Mouse (Mus musculus) gastrocnemius, postnatal 14 days (tissue): Measurements from ENCODE around the gene Kmt5c. TPM values are rescaled to one million over a fixed set of nuclear protein-coding genes. Genes with fewer than 3 reads are reported as not detected.

ENCODE experiments used
- DNase-seq: peaks from one replicate; pipeline ENCODE4 v3.0.0; 2021; ENCODE audit warnings: mixed read lengths
- intact Hi-C: fragments of 180-260 bp; cut with DNase I; formaldehyde crosslinking; loops from one replicate; pipeline ENCODE4 v1.15.1; 2025; ENCODE audit warnings: low total_unique reads
- total RNA-seq, 2 experiments: library from RNA; stranded (reverse); gene quantifications; 2 replicates each; pipeline ENCODE4 v1.2.3; 2021

Kmt5c gene
- total RNA-seq, 2 experiments from 2014 or later, result 18.9 to 19.9 TPM

DNA sequence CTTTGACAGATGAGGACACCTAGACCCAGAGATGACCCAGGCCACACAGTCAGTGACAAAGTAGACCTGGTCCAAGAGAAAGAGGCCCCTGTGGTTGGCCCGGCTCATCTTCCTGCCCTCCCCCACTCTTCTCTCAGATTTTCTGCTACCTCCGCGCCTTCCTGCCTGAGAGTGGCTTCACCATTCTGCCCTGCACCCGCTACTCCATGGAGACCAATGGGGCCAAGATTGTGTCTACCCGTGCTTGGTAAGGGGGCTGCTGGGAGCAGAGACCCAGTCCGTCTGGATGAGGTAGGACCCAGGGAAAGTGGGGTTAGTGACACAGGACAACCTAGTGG is 2.5 kb downstream of the Kmt5c start:
- intact Hi-C loops, result loop anchor here (5.0 kb wide), 1 partner anchor 40 kb away; the partner anchor contains the start of genes Il11 and Tmem190
- DNase-seq, result no peak

DNA sequence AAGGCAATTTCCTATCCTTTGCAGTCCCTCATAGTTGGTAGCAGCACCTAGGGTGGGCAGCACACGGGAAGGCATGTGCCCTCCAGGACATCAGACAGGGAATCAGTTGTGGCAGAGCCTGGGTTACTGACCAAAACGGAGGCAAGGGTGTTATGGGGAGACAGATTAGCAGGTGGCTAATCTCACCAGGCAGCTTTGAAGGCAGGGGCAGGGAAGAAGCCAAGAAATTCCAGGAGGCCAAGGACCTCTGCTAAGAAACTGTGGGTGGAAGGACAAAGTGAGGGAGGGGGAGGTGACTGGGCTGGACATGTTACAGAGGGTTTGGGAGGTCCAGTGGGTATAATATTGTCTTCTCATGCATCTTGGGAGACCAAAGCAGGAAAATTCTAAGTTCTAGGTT is 3.4 kb downstream of the Kmt5c start:
- intact Hi-C loops, result loop anchor here (5.0 kb wide), 1 partner anchor 39 kb away; the partner anchor contains the start of genes Il11 and Tmem190
- DNase-seq, result no peak

DNA sequence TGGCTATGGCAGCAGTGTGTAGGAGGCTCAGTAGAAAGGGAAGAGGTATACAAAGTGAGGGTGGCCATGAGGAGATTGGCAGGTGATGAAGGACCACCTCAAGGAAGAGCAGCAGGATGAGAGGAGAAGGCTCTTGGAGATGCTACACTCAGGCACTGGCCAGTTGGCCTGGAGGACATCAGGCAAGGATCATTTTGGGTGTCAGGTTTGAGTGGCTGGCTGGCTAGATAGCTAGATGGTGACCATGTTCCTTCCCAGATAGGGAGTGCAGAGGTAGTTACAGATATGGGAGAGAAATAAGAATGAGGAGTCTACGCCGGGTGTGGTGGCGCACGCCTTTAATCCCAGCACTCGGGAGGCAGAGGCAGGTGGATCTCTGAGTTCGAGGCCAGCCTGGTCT is 5.0 kb downstream of the Kmt5c start:
- intact Hi-C loops, result loop anchor here (5.0 kb wide), 1 partner anchor 37 kb away; the partner anchor contains the start of genes Il11 and Tmem190
- DNase-seq, result no peak

DNA sequence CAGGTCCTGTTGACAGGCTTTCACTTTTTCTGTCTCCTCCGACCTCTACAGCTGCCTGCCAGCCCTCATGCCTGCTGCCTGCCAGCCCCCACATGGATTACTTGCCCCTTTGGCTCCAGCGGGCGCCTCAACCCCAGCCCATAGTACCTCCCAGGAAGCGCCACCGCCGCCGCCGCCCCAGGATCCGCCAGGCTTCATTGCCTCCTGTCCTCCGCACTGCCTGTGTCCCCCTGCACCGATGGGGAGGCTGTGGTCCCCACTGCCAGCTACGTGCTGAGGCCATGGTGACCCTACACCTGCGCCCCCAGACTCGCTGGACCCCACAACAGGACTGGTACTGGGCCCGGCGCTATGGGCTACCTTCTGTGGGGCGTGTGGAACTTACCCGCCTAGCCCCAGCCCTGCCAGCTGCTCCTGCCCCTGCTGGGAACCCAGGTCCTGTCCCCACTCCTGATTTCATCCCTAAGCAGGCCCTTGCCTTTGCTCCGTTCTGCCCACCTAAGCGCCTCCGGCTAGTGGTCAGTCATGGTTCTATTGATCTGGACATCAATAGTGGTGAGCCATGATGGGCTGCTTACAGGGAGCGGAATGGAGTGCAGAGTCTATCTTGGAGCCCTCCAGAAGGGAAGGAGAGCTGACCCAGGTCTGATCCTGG is 6.5 kb downstream of the Kmt5c start:
- no peak for DNase-seq
- intact Hi-C loops, result no loop called here

DNA sequence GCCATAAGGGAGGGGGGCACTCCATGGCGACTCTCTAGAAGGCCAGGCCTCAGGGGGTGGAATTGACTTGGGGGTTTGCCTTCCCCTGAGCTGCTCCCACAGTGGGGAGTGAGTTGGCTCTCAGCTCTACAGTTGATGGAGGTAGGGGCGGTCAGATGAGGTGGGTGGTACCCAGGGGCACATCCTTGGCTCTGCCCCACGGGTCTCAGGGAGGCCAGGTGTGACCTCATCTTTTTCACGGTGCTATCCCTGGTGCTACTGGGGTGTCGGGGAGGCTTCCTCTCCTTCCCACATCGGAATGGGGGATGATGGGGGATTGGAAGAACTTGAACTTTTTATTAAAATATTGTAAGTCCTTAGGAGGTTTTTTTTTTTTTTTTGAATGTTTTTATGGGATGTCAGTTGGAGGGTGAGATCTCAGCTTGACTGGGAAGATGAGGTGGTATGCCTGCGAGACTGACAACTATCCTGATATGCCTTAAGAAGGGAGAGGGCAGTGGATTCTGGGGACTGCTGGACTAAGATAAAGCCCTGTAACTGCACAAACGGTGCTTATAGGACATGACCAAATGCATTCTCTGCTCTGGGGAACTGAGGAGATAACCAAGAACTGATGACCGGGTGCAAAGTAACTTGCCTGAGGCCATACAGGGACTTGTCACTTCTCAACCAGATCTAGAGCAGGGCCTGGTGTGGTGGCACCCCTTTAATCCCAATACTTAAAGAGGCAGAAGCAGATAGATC is 7.4 kb downstream of the Kmt5c start:
- no peak for DNase-seq
- intact Hi-C loops, result no loop called here

DNA sequence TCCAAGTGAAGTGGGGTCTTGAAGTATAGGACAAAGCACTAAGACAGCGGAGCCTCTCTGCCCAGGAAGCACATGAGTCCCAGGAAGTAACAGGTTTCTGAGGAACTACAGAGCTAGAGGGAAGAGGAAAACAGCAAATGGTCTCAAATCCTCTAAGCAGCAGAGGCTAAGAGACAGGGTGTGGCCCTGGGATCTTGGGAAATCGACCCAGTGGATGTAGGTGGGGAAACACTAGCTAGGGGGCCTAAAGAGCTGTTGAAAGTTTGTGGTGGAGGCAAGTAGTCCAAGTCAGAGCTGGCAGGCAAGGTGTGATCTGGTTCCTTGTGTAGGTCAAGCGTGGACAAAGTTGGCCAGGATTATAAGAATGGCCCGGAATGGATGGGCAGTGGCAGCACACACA is 8.4 kb downstream of the Kmt5c start:
- intact Hi-C loops, result no loop called here
- no peak for DNase-seq

DNA sequence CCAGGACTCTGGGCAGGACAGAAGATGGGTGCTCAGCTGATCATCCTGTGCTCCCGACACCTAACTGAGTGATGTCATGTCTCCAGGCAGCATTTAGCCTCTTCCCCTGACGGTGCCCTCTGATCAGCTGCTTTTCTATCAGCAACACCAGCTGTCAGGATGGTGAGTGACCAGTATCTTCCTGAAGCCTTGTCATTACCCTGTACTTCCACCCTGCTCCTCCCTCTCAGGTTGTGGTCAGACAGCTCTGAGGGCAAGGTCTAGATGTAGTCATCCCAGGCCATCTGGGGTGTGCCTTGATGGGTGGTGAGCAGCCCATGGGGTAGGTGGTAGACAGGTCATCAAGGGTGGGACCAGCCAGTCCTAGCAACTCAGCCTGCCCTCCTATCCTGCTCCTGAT is 9.3 kb downstream of the Kmt5c start:
- no peak for DNase-seq
- intact Hi-C loops, result no loop called here

DNA sequence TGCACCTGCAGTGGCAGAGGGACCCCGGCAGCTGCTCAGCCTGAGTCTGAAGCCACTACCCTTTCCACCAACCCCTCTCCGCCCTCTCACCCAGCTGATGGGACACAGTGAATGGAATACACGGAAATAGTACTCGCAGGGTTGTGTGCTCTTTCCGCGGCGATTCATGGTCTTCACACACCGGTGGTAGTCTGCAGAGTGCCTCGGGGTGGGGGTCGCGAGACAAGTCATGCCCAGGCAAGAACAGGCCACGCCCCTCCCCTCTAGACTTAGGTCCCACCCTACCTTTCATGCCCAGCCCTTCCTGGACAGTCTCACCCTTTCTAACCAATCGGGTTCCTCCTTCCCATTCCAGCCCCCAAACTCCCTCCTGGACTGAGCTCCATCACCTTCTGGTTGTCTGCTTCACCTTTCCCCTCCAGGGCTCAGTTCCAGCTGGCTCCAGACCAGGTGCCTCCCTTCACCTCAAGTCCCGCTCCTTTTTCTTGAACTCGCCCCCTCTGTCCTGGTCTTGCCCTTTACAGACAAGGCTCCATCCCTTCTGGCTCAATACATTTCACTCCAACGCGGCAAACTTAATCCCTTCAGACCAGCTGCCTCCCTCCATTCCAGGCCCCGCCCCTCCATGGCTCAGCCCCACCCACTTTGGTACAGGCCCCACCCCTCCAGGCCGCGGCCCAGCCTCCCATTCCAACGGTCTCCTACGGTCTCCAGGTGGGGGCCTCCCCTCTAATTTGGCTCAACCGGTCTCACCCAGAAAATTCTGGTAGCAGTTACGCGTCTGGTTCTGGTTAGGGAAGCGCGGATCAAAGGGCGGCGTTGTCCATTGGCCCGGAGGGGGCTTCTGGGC is 12.3 kb downstream of the Kmt5c start:
- DNase-seq, result no peak
- intact Hi-C loops, result no loop called here

DNA sequence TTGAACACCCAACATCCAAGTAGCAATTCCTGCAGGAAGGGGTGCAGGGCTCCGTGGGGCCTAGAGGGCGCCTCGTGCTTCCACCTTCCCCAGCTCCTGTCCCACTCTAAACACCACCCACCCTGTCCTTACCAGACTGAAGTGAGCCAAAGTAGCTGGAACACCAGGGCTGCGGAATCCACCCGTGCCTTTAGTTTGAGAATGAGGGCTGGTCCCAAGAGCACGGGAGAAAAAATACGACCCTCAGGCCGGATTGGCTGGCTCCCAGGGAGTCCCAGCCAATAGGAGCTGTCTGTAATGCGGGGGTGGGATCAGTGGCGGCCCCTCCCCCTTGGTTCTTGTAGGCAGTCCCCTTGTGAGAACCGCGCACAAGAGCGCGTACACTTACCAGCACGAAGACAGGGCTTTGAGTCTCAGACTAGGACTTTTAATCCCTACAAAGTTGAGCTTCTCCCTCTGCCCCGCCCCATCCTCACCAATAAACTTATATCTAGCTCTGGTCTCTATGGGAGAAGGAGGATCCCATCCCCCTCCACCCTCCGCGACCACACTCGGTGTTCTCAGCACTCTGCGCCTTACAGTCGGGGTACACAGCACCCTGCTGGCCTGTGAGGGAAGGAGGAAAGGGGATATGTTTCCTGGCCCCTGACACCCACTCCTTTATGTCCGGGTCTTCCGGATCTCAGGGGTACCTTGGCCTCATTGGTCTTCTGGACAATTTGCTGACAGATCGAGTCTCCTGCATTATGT is 13.1 kb downstream of the Kmt5c start, which contains the start of gene Cox6b2:
Gene Cox6b2 (minus strand): TSS at position 274 of the 750 bp plus-strand sequence.
- intact Hi-C loops, result no loop called here
- DNase-seq, result peak; percentile 68

DNA sequence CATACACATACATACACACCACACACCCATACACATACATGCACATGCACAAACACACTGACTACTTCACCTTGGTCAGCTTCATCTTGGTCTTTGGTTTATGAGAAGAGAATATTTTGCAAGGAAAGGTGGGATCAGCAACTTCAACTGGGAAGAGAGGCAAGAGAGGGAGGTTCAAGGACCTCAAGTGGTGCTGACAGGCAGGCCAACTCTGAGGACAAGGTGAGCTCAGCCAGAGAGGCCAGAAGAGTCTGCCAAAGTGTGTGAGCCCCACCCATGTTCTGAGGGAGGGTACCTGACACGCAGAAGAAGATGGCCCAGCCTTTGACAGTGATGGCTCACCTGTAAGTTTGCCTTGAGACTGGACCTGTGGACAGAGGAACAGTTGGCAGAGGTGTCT is 19.8 kb downstream of the Kmt5c start:
- no peak for DNase-seq
- intact Hi-C loops, result no loop called here

DNA sequence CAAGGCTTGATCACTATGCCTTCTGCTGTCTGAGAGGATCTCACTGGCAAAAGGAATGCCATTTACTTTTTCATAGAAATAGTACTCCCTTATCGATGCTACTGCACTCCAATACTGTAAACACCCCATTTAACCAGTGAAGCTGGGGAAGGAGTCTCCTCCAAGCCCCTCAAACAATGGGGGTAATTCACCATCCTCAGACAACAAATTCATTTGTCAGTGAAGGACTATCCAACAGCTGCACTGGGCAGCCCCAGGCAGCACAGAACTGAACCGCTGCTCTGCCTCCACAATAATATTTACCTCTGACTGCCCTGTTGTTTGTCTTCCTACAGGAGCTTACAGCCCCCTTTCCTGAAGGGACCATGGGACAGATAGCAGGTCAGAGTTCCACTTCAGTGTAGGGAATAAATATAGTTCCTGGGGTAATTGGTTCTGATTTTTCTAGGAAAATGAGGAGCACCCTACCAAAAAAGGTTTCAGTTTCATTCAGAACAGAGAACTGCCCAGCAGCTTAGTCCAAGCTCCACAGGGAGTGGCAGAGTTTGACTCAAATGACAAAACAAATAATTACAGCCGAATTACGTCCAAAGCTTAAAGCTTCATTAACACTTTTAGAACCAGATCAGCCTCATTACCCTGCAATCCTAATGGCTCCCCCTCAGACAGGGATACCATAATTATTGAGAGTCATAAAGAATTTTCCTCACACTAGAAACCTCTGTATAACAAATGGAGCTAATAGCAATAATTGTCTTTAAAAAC is 25.2 kb downstream of the Kmt5c start:
- DNase-seq, result no peak
- intact Hi-C loops, result no loop called here

DNA sequence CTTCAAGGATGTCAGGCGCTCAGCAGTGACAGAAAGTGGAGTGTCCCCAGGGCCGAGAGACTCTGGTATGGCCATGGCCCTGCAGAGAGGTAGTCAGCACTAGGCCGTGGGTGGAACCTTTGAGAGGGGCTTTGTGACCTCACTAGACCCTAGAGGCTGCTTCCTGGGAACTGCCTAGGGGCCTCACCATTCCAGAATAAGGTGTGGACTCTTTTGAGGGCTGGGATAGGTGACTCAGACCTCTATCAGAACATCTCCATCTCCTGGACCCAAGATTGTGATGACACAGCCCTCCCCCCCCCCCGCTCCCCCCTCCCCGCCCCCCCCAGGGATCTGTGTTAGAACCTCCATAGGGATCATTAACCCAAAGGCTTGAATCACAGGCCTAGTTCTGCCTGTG is 31.3 kb downstream of the Kmt5c start, which contains the start of gene Fam71e2:
Gene Fam71e2 (minus strand): TSS at position 101 of the 400 bp plus-strand sequence.
- intact Hi-C loops, result no loop called here
- no peak for DNase-seq

DNA sequence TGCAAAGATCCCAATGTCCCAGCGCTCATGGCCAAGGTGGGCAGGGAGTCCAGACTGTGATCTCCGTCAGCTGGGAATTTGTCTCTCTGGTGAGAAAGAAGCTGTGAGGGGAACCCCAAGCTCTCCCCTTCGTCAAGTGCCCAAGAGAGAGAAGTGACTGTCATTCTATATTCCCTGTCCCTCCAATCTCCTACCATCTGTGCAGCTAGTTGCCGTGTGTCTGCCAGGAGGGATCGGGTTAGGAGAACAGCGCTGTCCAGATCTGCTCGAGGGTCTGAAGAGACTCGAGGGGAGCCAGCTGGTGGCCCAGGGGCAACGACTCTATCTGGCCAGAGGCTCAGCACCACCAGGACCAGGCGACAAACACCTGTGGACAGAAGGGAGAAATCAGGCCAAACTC is 36.2 kb downstream of the Kmt5c start:
- intact Hi-C loops, result no loop called here
- DNase-seq, result no peak

DNA sequence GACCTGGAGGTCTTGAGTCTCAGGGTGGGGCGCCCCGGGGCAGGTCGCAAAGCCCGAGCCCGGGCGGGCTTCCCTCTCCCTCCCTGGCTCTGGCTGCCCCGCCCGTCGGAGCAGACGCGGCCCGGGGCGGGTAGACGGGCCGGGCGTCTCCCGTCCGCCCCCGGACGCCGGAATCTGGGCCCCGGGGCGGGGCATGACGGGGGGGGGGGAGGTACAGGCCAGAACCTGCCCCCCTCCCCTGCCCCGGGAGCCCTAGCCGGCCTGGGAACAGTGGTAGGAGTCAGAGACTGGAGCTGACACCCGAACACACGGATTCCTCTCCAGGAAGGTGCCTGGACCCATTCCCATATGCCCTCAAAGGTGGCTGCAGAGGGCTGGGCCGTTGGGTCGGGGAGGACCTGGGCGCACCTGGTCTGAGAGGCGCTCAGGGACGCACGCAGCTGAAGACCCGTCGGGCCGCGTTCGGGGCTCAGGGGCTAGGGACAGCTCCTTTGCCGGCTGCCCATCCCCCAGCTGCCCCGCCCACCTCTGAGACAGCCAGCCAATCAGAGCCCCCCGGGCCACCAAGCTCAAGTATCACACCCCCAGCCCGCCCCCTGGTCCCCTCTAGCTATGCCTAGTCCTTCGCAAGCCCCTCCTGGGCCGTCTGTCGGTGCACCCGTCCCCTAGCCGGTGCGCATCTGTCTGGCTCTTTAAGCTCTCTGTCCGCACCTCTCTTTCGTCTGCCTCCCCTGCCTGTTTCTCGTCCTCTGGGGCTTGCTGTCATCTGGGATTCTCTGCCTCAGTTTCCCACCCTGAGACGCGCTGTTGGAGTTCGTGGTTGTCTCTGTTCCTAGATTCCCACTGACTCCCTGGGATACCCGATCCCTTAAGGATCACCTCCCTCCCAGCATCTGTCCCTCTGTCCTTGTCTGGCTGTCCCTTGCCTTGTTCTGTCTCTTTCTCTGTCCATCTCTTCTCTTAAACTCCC is 37.2 kb downstream of the Kmt5c start:
- peak; percentile 72 for DNase-seq
- intact Hi-C loops, result no loop called here

DNA sequence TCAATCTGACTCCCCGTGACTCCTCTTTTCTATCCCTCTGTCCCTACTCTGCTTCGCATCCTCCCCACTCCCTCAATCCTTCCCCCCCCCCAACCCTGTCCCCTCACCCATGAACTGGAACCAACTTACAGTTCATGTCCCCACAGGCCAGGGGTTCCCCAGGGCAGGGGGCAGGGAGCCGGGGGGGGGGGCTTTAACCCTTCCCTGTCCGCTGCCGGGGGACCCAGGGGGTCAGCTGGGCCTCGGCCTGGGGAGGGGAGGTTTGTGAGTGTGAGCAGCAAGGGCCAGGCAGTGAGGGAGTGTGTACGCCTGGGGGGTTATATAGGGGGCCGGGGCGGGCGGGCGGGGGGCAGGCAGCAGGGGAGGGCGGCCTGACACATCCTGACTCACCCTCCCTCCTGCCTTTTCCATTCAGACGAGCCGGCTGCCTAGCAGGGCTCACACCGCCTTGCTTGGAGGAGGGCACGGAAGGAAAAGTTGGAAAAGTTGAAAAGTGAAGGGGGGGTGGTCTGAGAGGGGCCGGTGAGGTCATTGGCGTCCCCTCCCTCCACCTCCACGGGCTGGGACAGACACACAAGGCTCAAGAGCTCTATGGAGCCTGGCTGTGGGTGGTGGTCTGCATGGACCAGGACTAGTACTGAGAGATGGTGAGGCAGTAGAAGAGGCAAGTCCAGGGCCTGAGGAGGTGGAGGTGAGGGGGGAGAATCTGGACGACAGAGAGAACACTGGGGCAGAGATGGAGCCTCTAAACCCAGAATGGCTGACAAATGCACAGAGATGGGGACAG is 38.1 kb downstream of the Kmt5c start:
- no peak for DNase-seq
- intact Hi-C loops, result no loop called here

DNA sequence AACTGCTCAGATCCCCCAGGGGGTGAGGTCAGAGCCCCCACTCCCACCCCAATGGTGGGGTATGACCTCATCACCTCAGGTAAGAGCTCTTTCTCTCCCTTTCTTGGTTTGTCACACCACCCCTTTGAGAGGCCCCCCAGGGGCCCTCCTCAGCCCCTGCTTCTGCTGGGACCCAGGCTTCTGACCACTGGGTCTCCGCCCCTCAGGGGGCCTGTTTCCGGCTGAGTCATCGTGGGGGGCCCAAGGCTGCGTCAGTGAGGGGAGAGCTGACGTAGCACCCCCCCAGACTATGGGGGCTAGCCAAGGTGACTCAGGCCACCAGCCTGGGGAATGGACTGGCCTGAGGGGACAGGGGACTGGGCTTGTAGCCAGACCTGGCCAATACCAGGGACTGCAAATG is 40.0 kb downstream of the Kmt5c start:
- intact Hi-C loops, result loop anchor here (5.0 kb wide), 1 partner anchor 38 kb away; the partner anchor contains the start of gene Kmt5c
- no peak for DNase-seq

DNA sequence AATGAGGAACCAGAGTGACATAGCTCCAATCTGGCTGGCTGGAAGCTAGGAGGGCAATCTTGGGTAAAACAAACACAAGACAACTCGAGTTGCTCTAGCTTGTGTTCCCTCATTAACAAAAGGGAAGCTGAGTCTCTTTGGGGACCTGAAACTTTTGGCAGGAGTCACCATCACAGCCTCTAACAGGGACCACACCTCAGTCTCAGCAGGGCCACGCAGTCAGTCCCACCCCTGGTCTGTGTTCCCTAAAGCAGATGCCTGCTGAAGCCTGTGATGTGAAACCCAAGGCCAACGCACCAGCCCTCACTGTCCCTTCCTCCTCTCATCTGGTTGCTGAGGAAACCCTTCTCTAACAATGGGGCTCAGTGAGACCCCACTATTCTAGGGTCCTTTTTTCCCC is 42.2 kb downstream of the Kmt5c start:
- no peak for DNase-seq
- intact Hi-C loops, result loop anchor here (5.0 kb wide), 1 partner anchor 40 kb away; the partner anchor contains the start of gene Kmt5c
